Mouse (Mus musculus): Measurements from ENCODE around the gene Rps8. TPM values are rescaled to one million over a fixed set of nuclear protein-coding genes. Genes with fewer than 3 reads are reported as not detected.

The Rps8 gene
- polyA plus RNA-seq, 1 experiment from 2014 or later = 892 TPM

Other genes with a start within 250 kb of the Rps8 start
- 97.3 and 110 TPM in 2 replicates for gene Urod, start 161.8 kb downstream of the Rps8 start, polyA plus RNA-seq (2014; fragmentation: Nextera tagmentation; extraction: Ambion mirVana)
- gene Hectd3, start 160.9 kb downstream of the Rps8 start, polyA plus RNA-seq (2014; fragmentation: Nextera tagmentation; extraction: Ambion mirVana) = 7.8 and 12.6 TPM in 2 replicates
- 51.9 and 53.0 TPM in 2 replicates for gene Eif2b3, start 136.8 kb downstream of the Rps8 start, polyA plus RNA-seq (2014; fragmentation: Nextera tagmentation; extraction: Ambion mirVana)
- gene Ptch2, start 60.2 kb downstream of the Rps8 start, polyA plus RNA-seq (2014; fragmentation: Nextera tagmentation; extraction: Ambion mirVana) = 1.4 and 1.9 TPM in 2 replicates
- 3.6 and 3.8 TPM in 2 replicates for gene Btbd19, start 30.5 kb downstream of the Rps8 start, polyA plus RNA-seq (2014; fragmentation: Nextera tagmentation; extraction: Ambion mirVana)
- 0.60 TPM in 1 of 2 replicates, not detected in the other for gene Tctex1d4, start 29.4 kb downstream of the Rps8 start, polyA plus RNA-seq (2014; fragmentation: Nextera tagmentation; extraction: Ambion mirVana)
- gene Plk3, start 22.3 kb downstream of the Rps8 start, polyA plus RNA-seq (2014; fragmentation: Nextera tagmentation; extraction: Ambion mirVana) = 31.3 and 37.1 TPM in 2 replicates
- gene Kif2c, start 26.4 kb upstream of the Rps8 start, polyA plus RNA-seq (2014; fragmentation: Nextera tagmentation; extraction: Ambion mirVana) = 77.5 and 86.2 TPM in 2 replicates
- 11.4 and 13.1 TPM in 2 replicates for gene Tmem53, start 95.7 kb upstream of the Rps8 start, polyA plus RNA-seq (2014; fragmentation: Nextera tagmentation; extraction: Ambion mirVana)
- gene Armh1, start 95.9 kb upstream of the Rps8 start, polyA plus RNA-seq (2014; fragmentation: Nextera tagmentation; extraction: Ambion mirVana) = 0.53 TPM in 1 of 2 replicates, not detected in the other

All from hindbrain, embryonic 11.5 days (tissue).